Mouse (Mus musculus) liver, embryonic 14 days (tissue): ENCODE results near the gene Cnot8. TPM values are rescaled to one million over a fixed set of nuclear protein-coding genes. Genes with fewer than 3 reads are reported as not detected.

Experiments
- polyA plus RNA-seq: library from polyadenylated mRNA; depleted of rRNA; stranded (reverse); fragments of >200 nt; gene quantifications from 2 replicates; pipeline ENCODE4 v1.2.3, GENCODE M21; 2012; rRNA removed

Gene Cnot8
- polyA plus RNA-seq = 24.6 and 27.2 TPM in 2 replicates

DNA sequence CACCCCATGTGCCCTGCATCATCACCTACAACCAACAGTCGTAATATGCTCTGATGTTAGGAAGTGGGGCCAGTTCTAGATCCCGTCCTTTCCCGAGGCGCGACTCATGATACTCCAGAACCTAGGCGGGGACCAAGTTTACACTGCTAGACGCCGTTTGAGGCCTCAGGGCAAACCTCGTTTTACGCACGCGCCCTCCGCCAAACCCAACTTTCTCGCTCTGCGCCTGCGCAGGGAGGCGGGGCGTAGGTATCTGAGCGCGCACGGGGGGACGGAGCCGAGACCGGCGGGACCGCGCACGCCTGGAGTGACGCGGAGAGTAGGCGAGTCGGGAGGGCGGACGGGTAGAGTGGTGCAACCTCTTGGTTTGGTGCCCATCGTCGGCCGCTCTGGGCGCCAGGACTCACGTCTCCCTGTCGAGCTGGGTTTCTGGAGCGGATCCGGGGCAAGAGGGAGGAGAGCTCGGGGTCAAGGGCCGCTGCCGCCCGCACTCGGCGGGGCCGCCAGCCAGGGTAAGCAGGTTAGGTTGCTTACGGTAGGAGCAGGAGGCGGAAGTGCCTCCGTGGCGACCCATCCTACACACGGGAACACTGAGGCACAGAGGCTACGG, at the start of gene Cnot8:
Gene Cnot8, plus strand, starts transcription at position 457 of the 610 bp plus-strand sequence.

GRCm38 (mm10) chr11:58093021-58093528, 10.9 kb upstream of the Cnot8 start, which contains the start of gene Gm12248:
Gene Gm12248 (minus strand): TSS chr11:58093134.

Other genes starting within 250 kb of the Cnot8 start
- 24.5 and 26.5 TPM in 2 replicates for gene Larp1, start 95.1 kb upstream of the Cnot8 start, polyA plus RNA-seq
- gene Gm12248, start 11.0 kb upstream of the Cnot8 start, polyA plus RNA-seq = not detected in 2 replicates
- gene Gemin5, start 64.4 kb downstream of the Cnot8 start, polyA plus RNA-seq = 5.3 and 6.5 TPM in 2 replicates
- gene Mrpl22, start 67.5 kb downstream of the Cnot8 start, polyA plus RNA-seq = 68.9 and 70.7 TPM in 2 replicates
- 5.5 and 8.0 TPM in 2 replicates for gene Igtp, start 95.4 kb downstream of the Cnot8 start, polyA plus RNA-seq
- gene Irgm2, start 95.5 kb downstream of the Cnot8 start, polyA plus RNA-seq = 3.3 and 4.7 TPM in 2 replicates
- 0.44 and 0.82 TPM in 2 replicates for gene 4930438A08Rik, start 170.6 kb downstream of the Cnot8 start, polyA plus RNA-seq
- 17.1 and 18.8 TPM in 2 replicates for gene Zfp692, start 202.9 kb downstream of the Cnot8 start, polyA plus RNA-seq
- 19.2 and 22.1 TPM in 2 replicates for gene Zfp672, start 226.2 kb downstream of the Cnot8 start, polyA plus RNA-seq
- 8.1 and 9.0 TPM in 2 replicates for gene Sh3bp5l, start 226.6 kb downstream of the Cnot8 start, polyA plus RNA-seq